Mouse (Mus musculus): ENCODE results near the gene Srp9. TPM values are rescaled to one million over a fixed set of nuclear protein-coding genes. Genes with fewer than 3 reads are reported as not detected.

Srp9 gene
- polyA plus RNA-seq, 1 experiment = 87.8 TPM

- Histone ChIP-seq H3K4me1 (ENCODE audit: control insufficient read depth, insufficient read depth, low read length) (peaks cover 3% of the 10 kb centered on the region), H3K36me3 (ENCODE audit: control insufficient read depth, insufficient read depth, low read length, poor library complexity, severe bottlenecking) (no peaks in the 10 kb centered on the region), H3K27ac (ENCODE audit: insufficient read depth, low read length) (no peak overlapping the region), H3K9me3 (replicated peaks; ENCODE audit: control insufficient read depth, insufficient read depth, low read length, poor library complexity, severe bottlenecking) (no peaks in the 10 kb centered on the region), H3K4me3 (ENCODE audit: low read depth, low read length) (no peak overlapping the region), H3K27me3 (ENCODE audit: control insufficient read depth, insufficient read depth, low read length, poor library complexity, severe bottlenecking) (no peaks in the 10 kb centered on the region), H3K9ac (ENCODE audit: low read depth, poor library complexity, severe bottlenecking) (no peak overlapping the region)
- TF ChIP-seq POLR2A (IDR thresholded peaks at IDR 0.05; ENCODE audit: insufficient read depth, low read length) = no peak
- TF ChIP-seq EP300 (IDR thresholded peaks at IDR 0.05; ENCODE audit: insufficient read depth, low read depth, low read length) = no peak
- TF ChIP-seq CTCF (IDR thresholded peaks at IDR 0.05; ENCODE audit: low read depth, low read length) = no peak
Observed at GRCm38 (mm10) chr1:182099062-182099461, 25.5 kb upstream of the Srp9 start.

- Histone ChIP-seq H3K36me3 (ENCODE audit: control insufficient read depth, insufficient read depth, low read length, poor library complexity, severe bottlenecking) (no peaks in the 10 kb centered on the region), H3K27ac (ENCODE audit: insufficient read depth, low read length) (no peak overlapping the region), H3K4me1 (ENCODE audit: control insufficient read depth, insufficient read depth, low read length) (peaks cover 4% of the 10 kb centered on the region), H3K4me3 (ENCODE audit: low read depth, low read length) (no peak overlapping the region), H3K27me3 (ENCODE audit: control insufficient read depth, insufficient read depth, low read length, poor library complexity, severe bottlenecking) (no peaks in the 10 kb centered on the region), H3K9me3 (replicated peaks; ENCODE audit: control insufficient read depth, insufficient read depth, low read length, poor library complexity, severe bottlenecking) (no peaks in the 10 kb centered on the region), H3K9ac (ENCODE audit: low read depth, poor library complexity, severe bottlenecking) (no peak overlapping the region)
- no peak for TF ChIP-seq POLR2A (IDR thresholded peaks at IDR 0.05; ENCODE audit: insufficient read depth, low read length)
- TF ChIP-seq EP300 (IDR thresholded peaks at IDR 0.05; ENCODE audit: insufficient read depth, low read depth, low read length) = no peak
- no peak for TF ChIP-seq CTCF (IDR thresholded peaks at IDR 0.05; ENCODE audit: low read depth, low read length)
Observed at GRCm38 (mm10) chr1:182100403-182100802, 24.1 kb upstream of the Srp9 start.

GRCm38 (mm10) chr1:182101468-182101867 is 23.1 kb upstream of the Srp9 start:
- no peak overlapping the region for H3K27ac ChIP-seq (ENCODE audit: insufficient read depth, low read length)
- TF ChIP-seq POLR2A (IDR thresholded peaks at IDR 0.05; ENCODE audit: insufficient read depth, low read length) = no peak
- no peak for TF ChIP-seq CTCF (IDR thresholded peaks at IDR 0.05; ENCODE audit: low read depth, low read length)
- no peak for TF ChIP-seq EP300 (IDR thresholded peaks at IDR 0.05; ENCODE audit: insufficient read depth, low read depth, low read length)
- H3K36me3 ChIP-seq (ENCODE audit: control insufficient read depth, insufficient read depth, low read length, poor library complexity, severe bottlenecking) = no peaks in the 10 kb centered on the region
- peaks cover 4% of the 10 kb centered on the region for H3K4me1 ChIP-seq (ENCODE audit: control insufficient read depth, insufficient read depth, low read length)
- H3K9me3 ChIP-seq (replicated peaks; ENCODE audit: control insufficient read depth, insufficient read depth, low read length, poor library complexity, severe bottlenecking) = no peaks in the 10 kb centered on the region
- no peak overlapping the region for H3K4me3 ChIP-seq (ENCODE audit: low read depth, low read length)
- H3K9ac ChIP-seq (ENCODE audit: low read depth, poor library complexity, severe bottlenecking) = no peak overlapping the region
- no peaks in the 10 kb centered on the region for H3K27me3 ChIP-seq (ENCODE audit: control insufficient read depth, insufficient read depth, low read length, poor library complexity, severe bottlenecking)

- H3K27ac ChIP-seq (ENCODE audit: insufficient read depth, low read length) = peak overlapping the region; percentile 70
Observed at GRCm38 (mm10) chr1:182102706-182103105, 21.8 kb upstream of the Srp9 start.

GRCm38 (mm10) chr1:182103436-182103835 is 21.1 kb upstream of the Srp9 start:
- Histone ChIP-seq H3K9me3 (replicated peaks; ENCODE audit: control insufficient read depth, insufficient read depth, low read length, poor library complexity, severe bottlenecking) (no peaks in the 10 kb centered on the region), H3K27me3 (ENCODE audit: control insufficient read depth, insufficient read depth, low read length, poor library complexity, severe bottlenecking) (no peaks in the 10 kb centered on the region), H3K9ac (ENCODE audit: low read depth, poor library complexity, severe bottlenecking) (no peak overlapping the region; the same call in 1 of the 2 replicates), H3K36me3 (ENCODE audit: control insufficient read depth, insufficient read depth, low read length, poor library complexity, severe bottlenecking) (no peaks in the 10 kb centered on the region), H3K4me1 (ENCODE audit: control insufficient read depth, insufficient read depth, low read length) (peaks cover 2% of the 10 kb centered on the region), H3K4me3 (ENCODE audit: low read depth, low read length) (peak overlapping the region; percentile 2), H3K27ac (ENCODE audit: insufficient read depth, low read length) (peak overlapping the region; percentile 90)
- TF ChIP-seq CTCF (IDR thresholded peaks at IDR 0.05; ENCODE audit: low read depth, low read length) (no peak), POLR2A (IDR thresholded peaks at IDR 0.05; ENCODE audit: insufficient read depth, low read length) (no peak), EP300 (IDR thresholded peaks at IDR 0.05; ENCODE audit: insufficient read depth, low read depth, low read length) (peak; percentile 70)

More at GRCm38 (mm10) chr1:182102706-182103105, 21.8 kb upstream of the Srp9 start:
- H3K9ac ChIP-seq (ENCODE audit: low read depth, poor library complexity, severe bottlenecking) = no peak overlapping the region
- TF ChIP-seq CTCF (IDR thresholded peaks at IDR 0.05; ENCODE audit: low read depth, low read length) (no peak), EP300 (IDR thresholded peaks at IDR 0.05; ENCODE audit: insufficient read depth, low read depth, low read length) (peak; percentile 39; the same call in 1 of the 2 replicates)
- no peaks in the 10 kb centered on the region for H3K36me3 ChIP-seq (ENCODE audit: control insufficient read depth, insufficient read depth, low read length, poor library complexity, severe bottlenecking)
- peaks cover 2% of the 10 kb centered on the region for H3K4me1 ChIP-seq (ENCODE audit: control insufficient read depth, insufficient read depth, low read length)
- H3K27me3 ChIP-seq (ENCODE audit: control insufficient read depth, insufficient read depth, low read length, poor library complexity, severe bottlenecking) = no peaks in the 10 kb centered on the region
- H3K9me3 ChIP-seq (replicated peaks; ENCODE audit: control insufficient read depth, insufficient read depth, low read length, poor library complexity, severe bottlenecking) = no peaks in the 10 kb centered on the region
- H3K4me3 ChIP-seq (ENCODE audit: low read depth, low read length) = no peak overlapping the region

GRCm38 (mm10) chr1:182105023-182105422 is 19.5 kb upstream of the Srp9 start:
- Histone ChIP-seq H3K36me3 (ENCODE audit: control insufficient read depth, insufficient read depth, low read length, poor library complexity, severe bottlenecking) (no peaks in the 10 kb centered on the region), H3K4me1 (ENCODE audit: control insufficient read depth, insufficient read depth, low read length) (peaks cover 2% of the 10 kb centered on the region), H3K9ac (ENCODE audit: low read depth, poor library complexity, severe bottlenecking) (no peak overlapping the region), H3K27ac (ENCODE audit: insufficient read depth, low read length) (no peak overlapping the region), H3K9me3 (replicated peaks; ENCODE audit: control insufficient read depth, insufficient read depth, low read length, poor library complexity, severe bottlenecking) (no peaks in the 10 kb centered on the region), H3K27me3 (ENCODE audit: control insufficient read depth, insufficient read depth, low read length, poor library complexity, severe bottlenecking) (no peaks in the 10 kb centered on the region), H3K4me3 (ENCODE audit: low read depth, low read length) (no peak overlapping the region)
- TF ChIP-seq POLR2A (IDR thresholded peaks at IDR 0.05; ENCODE audit: insufficient read depth, low read length) = no peak
- no peak for TF ChIP-seq EP300 (IDR thresholded peaks at IDR 0.05; ENCODE audit: insufficient read depth, low read depth, low read length)
- TF ChIP-seq CTCF (IDR thresholded peaks at IDR 0.05; ENCODE audit: low read depth, low read length) = no peak
